Mouse (Mus musculus) spleen, adult 2 months (tissue): ENCODE results near the gene Ccser1. TPM values are rescaled to one million over a fixed set of nuclear protein-coding genes. Genes with fewer than 3 reads are reported as not detected.

Experiments
- DNase-seq, 2 experiments: peaks; one replicate each; pipeline versions ENCODE4 v3.0.0 to v3.0.0-alpha.2; 2012 to 2021; ENCODE audit warnings: low spot score in 2 of 2, low read depth in 1 of 2
- H3K27ac ChIP-seq: fragments of 200-500 bp; 2 replicates; pipeline ENCODE4 v1.5.1; 2012; ENCODE audit warnings: low read length, inconsistent platforms; ENCODE audit not compliant: insufficient read depth
- H3K27me3 ChIP-seq: fragments of 200-500 bp; 2 replicates; pipeline ENCODE4 v1.6.1; 2012; ENCODE audit warnings: mild to moderate bottlenecking, moderate library complexity, low read length, inconsistent platforms; ENCODE audit not compliant: control insufficient read depth, insufficient read depth
- H3K36me3 ChIP-seq: fragments of 200-500 bp; 2 replicates; pipeline ENCODE4 v1.6.1; 2012; ENCODE audit warnings: mild to moderate bottlenecking, low read length, inconsistent platforms; ENCODE audit not compliant: control insufficient read depth, insufficient read depth
- H3K4me1 ChIP-seq: fragments of 200-500 bp; 2 replicates; pipeline ENCODE4 v1.6.1; 2011; ENCODE audit warnings: inconsistent platforms; ENCODE audit not compliant: control insufficient read depth, insufficient read depth, insufficient read length
- H3K4me3 ChIP-seq: fragments of 200-500 bp; 2 replicates; pipeline ENCODE4 v1.5.1; 2011; ENCODE audit warnings: mild to moderate bottlenecking, inconsistent platforms; ENCODE audit not compliant: insufficient read depth, insufficient read length; ENCODE audit errors: extremely low read depth
- CTCF ChIP-seq: fragments of 200-500 bp; IDR thresholded peaks from 2 replicates; pipeline ENCODE4 v1.5.1; 2011; ENCODE audit warnings: mild to moderate bottlenecking, inconsistent platforms; ENCODE audit not compliant: insufficient read depth, insufficient read length, insufficient replicate concordance; ENCODE audit errors: extremely low read depth
- POLR2A ChIP-seq: fragments of 200-500 bp; IDR thresholded peaks from 2 replicates; pipeline ENCODE4 v1.6.1; 2011; ENCODE audit warnings: low read depth, low read length, inconsistent platforms
- WGBS: fragments of 180-500 bp; shearing (Covaris S2); methylation state at CpG from one replicate; pipeline ENCODE4 v1.1.7; 2018; 5-methylcytosine and 5-hydroxymethylcytosine counted together
- polyA plus RNA-seq: library from polyadenylated mRNA; depleted of rRNA; stranded (reverse); fragments of >200 nt; gene quantifications from 2 replicates; pipeline ENCODE4 v1.2.3, GENCODE M21; 2012

Gene Ccser1
- polyA plus RNA-seq, 1 experiment = 0.82 TPM

GRCm38 (mm10) chr6:62105464-62105863 lies 925.3 kb downstream of the Ccser1 start:
- no peak for TF ChIP-seq POLR2A
- TF ChIP-seq CTCF = no peak
- WGBS = 59% methylated on average over 2 of the region's 2 CpGs

GRCm38 (mm10) chr6:62132531-62132930 lies 952.4 kb downstream of the Ccser1 start:
- DNase-seq = no peak
- TF ChIP-seq CTCF = no peak
- TF ChIP-seq POLR2A = no peak
- H3K27me3 ChIP-seq = no peaks in the 10 kb centered on the region
- 85% methylated on average over 2 of the region's 2 CpGs for WGBS
- H3K36me3 ChIP-seq = no peaks in the 10 kb centered on the region
- H3K4me3 ChIP-seq = no peak overlapping the region
- no peaks in the 10 kb centered on the region for H3K4me1 ChIP-seq
- H3K27ac ChIP-seq = no peak overlapping the region

More at GRCm38 (mm10) chr6:62105464-62105863, 925.3 kb downstream of the Ccser1 start:
- no peak overlapping the region for H3K4me3 ChIP-seq
- no peaks in the 10 kb centered on the region for H3K36me3 ChIP-seq
- no peak for DNase-seq
- no peaks in the 10 kb centered on the region for H3K27me3 ChIP-seq
- no peaks in the 10 kb centered on the region for H3K4me1 ChIP-seq
- H3K27ac ChIP-seq = no peak overlapping the region

- Histone ChIP-seq H3K27ac (no peak overlapping the region), H3K4me3 (no peak overlapping the region), H3K27me3 (no peaks in the 10 kb centered on the region), H3K4me1 (no peaks in the 10 kb centered on the region), H3K36me3 (no peaks in the 10 kb centered on the region)
- TF ChIP-seq CTCF = no peak
- TF ChIP-seq POLR2A = no peak
- no peak for DNase-seq
Observed at GRCm38 (mm10) chr6:62160320-62160719, 980.2 kb downstream of the Ccser1 start.

GRCm38 (mm10) chr6:62162596-62162995 lies 982.5 kb downstream of the Ccser1 start:
- Histone ChIP-seq H3K4me1 (no peaks in the 10 kb centered on the region), H3K36me3 (no peaks in the 10 kb centered on the region), H3K27ac (no peak overlapping the region), H3K27me3 (no peaks in the 10 kb centered on the region), H3K4me3 (no peak overlapping the region)
- 85% methylated on average over 6 of the region's 6 CpGs for WGBS
- DNase-seq = no peak
- no peak for TF ChIP-seq CTCF
- TF ChIP-seq POLR2A = no peak

- H3K27ac ChIP-seq = no peak overlapping the region
- DNase-seq = no peak
- no peaks in the 10 kb centered on the region for H3K36me3 ChIP-seq
- H3K4me3 ChIP-seq = no peak overlapping the region
- H3K27me3 ChIP-seq = no peaks in the 10 kb centered on the region
- TF ChIP-seq CTCF (no peak), POLR2A (no peak)
- 64% methylated on average over 3 of the region's 3 CpGs for WGBS
- H3K4me1 ChIP-seq = no peaks in the 10 kb centered on the region
Observed at GRCm38 (mm10) chr6:62163826-62164225, 983.7 kb downstream of the Ccser1 start.

- DNase-seq = no peak
- TF ChIP-seq POLR2A (no peak), CTCF (no peak)
- WGBS = 89% methylated on average over 6 of the region's 6 CpGs
- Histone ChIP-seq H3K4me3 (no peak overlapping the region), H3K27ac (no peak overlapping the region), H3K36me3 (no peaks in the 10 kb centered on the region), H3K4me1 (no peaks in the 10 kb centered on the region), H3K27me3 (no peaks in the 10 kb centered on the region)
Observed at GRCm38 (mm10) chr6:62196496-62197188, 1016.5 kb downstream of the Ccser1 start.

GRCm38 (mm10) chr6:62198768-62199167 lies 1018.6 kb downstream of the Ccser1 start:
- H3K4me3 ChIP-seq = no peak overlapping the region
- no peaks in the 10 kb centered on the region for H3K27me3 ChIP-seq
- 82% methylated on average over 6 of the region's 6 CpGs for WGBS
- H3K27ac ChIP-seq = no peak overlapping the region
- no peaks in the 10 kb centered on the region for H3K4me1 ChIP-seq
- H3K36me3 ChIP-seq = no peaks in the 10 kb centered on the region
- TF ChIP-seq POLR2A (no peak), CTCF (no peak)
- DNase-seq = no peak
